Mouse (Mus musculus) heart, embryonic 14.5 days (tissue): ENCODE results near the gene Thnsl1. TPM values are rescaled to one million over a fixed set of nuclear protein-coding genes. Genes with fewer than 3 reads are reported as not detected.

ENCODE experiments used
- ATAC-seq: fragments of 200-750 bp; cut with Nextera tagmentation; 2 replicates; pipeline ENCODE4 v1.8.0; 2017; ENCODE audit warnings: low read depth, moderate TSS enrichment; ENCODE audit not compliant: insufficient number of reproducible peaks, insufficient read depth, low FRiP score
- H3K27ac ChIP-seq, 2 experiments: fragments of 200-500 bp in 1 of 2; fragments of 300-500 bp in 1 of 2; sonication (generic) in 1 of 2; replicated peaks in 1 of 2; 2 replicates each; pipeline ENCODE4 v1.5.1; 2012 to 2014; ENCODE audit warnings: low read depth in 2 of 2, low read length in 2 of 2, control low read depth in 1 of 2, mild to moderate bottlenecking in 1 of 2, mixed read lengths in 1 of 2; ENCODE audit not compliant: control insufficient read depth in 1 of 2, insufficient read depth in 1 of 2
- H3K27me3 ChIP-seq: fragments of 300-500 bp; sonication (generic); 2 replicates; pipeline ENCODE4 v1.6.1; 2014; ENCODE audit warnings: mild to moderate bottlenecking, low read length, control low read depth; ENCODE audit not compliant: control insufficient read depth, insufficient read depth
- H3K36me3 ChIP-seq: fragments of 300-500 bp; sonication (generic); 2 replicates; pipeline ENCODE4 v1.6.1; 2014; ENCODE audit warnings: mild to moderate bottlenecking, control low read depth, low read length, mixed read lengths; ENCODE audit not compliant: control insufficient read depth, insufficient read depth
- H3K4me1 ChIP-seq, 2 experiments: fragments of 200-500 bp in 1 of 2; fragments of 300-500 bp in 1 of 2; sonication (generic) in 1 of 2; 2 replicates each; pipeline ENCODE4 v1.6.1; 2012 to 2014; ENCODE audit warnings: low read length in 2 of 2, control low read depth in 1 of 2, mixed read lengths in 1 of 2; ENCODE audit not compliant: control insufficient read depth in 2 of 2, insufficient read depth in 2 of 2
- H3K4me2 ChIP-seq: fragments of 300-500 bp; sonication (generic); 2 replicates; pipeline ENCODE4 v1.6.1; 2014; ENCODE audit warnings: mild to moderate bottlenecking, low read length
- H3K4me3 ChIP-seq, 2 experiments: fragments of 200-500 bp in 1 of 2; fragments of 300-500 bp in 1 of 2; sonication (generic) in 1 of 2; 2 replicates each; pipeline ENCODE4 v1.5.1; 2012 to 2014; ENCODE audit warnings: low read length in 2 of 2, mild to moderate bottlenecking in 2 of 2, control low read depth in 1 of 2, low read depth in 1 of 2, moderate library complexity in 1 of 2; ENCODE audit not compliant: control insufficient read depth in 1 of 2, insufficient read depth in 1 of 2
- H3K9ac ChIP-seq: fragments of 300-500 bp; sonication (generic); 2 replicates; pipeline ENCODE4 v1.6.1; 2014; ENCODE audit warnings: mild to moderate bottlenecking, low read length
- H3K9me3 ChIP-seq: fragments of 300-500 bp; sonication (generic); 2 replicates; pipeline ENCODE4 v1.6.1; 2016; ENCODE audit warnings: low read length, control low read depth; ENCODE audit not compliant: control insufficient read depth
- WGBS: fragments of 180-500 bp; shearing (Covaris S2); extraction: QIAGEN DNeasy Blood & Tissue Kit; methylation state at CpG from one replicate; pipeline ENCODE4 v1.1.7; 2014; 5-methylcytosine and 5-hydroxymethylcytosine counted together
- polyA plus RNA-seq: library from polyadenylated mRNA; unstranded; fragments of >200 nt; fragmentation: Nextera tagmentation; extraction: Ambion mirVana; gene quantifications from 2 replicates; pipeline ENCODE4 v1.2.1, GENCODE M21; 2014

Gene Thnsl1
- polyA plus RNA-seq, 1 experiment from 2014 or later: 8.5 TPM

DNA sequence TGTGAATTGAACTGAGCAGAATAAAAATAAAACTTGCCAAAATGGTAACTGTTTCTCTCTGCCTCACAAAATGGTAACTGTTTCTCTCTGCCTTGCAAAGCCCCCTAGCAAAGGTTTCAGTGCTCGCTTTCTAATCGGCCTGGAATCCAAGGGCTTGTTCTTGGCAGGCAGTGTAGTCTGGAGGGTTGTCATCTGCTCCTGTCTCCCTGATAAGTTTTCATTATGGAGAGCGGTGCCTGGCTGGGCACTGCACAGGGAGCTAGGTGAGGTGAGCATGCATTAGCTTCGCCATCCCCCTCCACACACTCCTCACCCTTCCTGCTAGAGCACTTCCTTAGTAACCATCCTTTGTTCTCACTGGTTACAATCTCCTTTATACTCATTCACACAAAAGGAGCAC is 54.5 kb downstream of the Thnsl1 start:
- 14% methylated on average over 4 of the region's 4 CpGs for WGBS
- H3K4me2 ChIP-seq: no peak overlapping the region
- H3K27ac ChIP-seq: no peak overlapping the region
- no peak overlapping the region for H3K4me3 ChIP-seq
- peaks cover 12 to 14% of the 10 kb centered on the region in 2 experiments for H3K4me1 ChIP-seq
- no peaks in the 10 kb centered on the region for H3K27me3 ChIP-seq
- H3K9me3 ChIP-seq: no peaks in the 10 kb centered on the region
- no peak overlapping the region for H3K9ac ChIP-seq
- no peak for ATAC-seq
- no peaks in the 10 kb centered on the region for H3K36me3 ChIP-seq

DNA sequence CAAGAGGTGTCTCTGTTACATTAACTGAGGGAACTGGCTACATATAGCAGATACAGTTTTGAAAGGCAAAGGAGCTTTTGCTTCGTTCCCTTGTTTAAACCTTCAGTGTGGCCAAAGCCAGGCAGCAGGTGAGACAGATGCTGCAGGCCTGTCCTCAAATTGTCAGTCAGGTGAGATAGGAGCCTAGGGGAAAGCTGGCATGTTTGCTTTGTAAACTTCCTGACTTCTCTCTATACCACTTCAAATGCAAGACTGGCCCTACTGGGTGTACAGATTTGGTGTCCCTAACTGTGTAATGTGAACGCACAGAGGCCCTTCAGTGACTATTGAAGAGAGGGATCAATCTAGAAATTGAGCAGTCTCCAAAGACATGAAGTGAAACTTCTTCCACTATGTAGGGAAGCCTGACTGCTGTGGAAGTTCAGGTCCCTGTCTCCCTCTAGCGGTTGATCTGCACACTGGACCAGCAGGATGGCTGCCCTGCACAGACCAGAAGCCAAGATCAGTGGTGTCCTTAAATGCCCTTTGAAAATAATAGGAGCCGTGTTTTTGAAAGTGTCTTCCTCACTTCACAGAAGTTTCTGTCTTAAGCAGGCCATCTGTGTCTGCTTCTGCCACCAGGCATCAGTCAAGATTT is 56.0 kb downstream of the Thnsl1 start:
- no peak overlapping the region for H3K9ac ChIP-seq
- H3K4me2 ChIP-seq: no peak overlapping the region
- no peak overlapping the region for H3K4me3 ChIP-seq
- H3K36me3 ChIP-seq: no peaks in the 10 kb centered on the region
- H3K27me3 ChIP-seq: no peaks in the 10 kb centered on the region
- no peak overlapping the region for H3K27ac ChIP-seq
- 17% methylated on average over 4 of the region's 4 CpGs for WGBS
- H3K4me1 ChIP-seq: peaks cover 12 to 14% of the 10 kb centered on the region in 2 experiments
- peak; percentile 70; the same call in 1 of the 2 replicates for ATAC-seq
- H3K9me3 ChIP-seq: no peaks in the 10 kb centered on the region

DNA sequence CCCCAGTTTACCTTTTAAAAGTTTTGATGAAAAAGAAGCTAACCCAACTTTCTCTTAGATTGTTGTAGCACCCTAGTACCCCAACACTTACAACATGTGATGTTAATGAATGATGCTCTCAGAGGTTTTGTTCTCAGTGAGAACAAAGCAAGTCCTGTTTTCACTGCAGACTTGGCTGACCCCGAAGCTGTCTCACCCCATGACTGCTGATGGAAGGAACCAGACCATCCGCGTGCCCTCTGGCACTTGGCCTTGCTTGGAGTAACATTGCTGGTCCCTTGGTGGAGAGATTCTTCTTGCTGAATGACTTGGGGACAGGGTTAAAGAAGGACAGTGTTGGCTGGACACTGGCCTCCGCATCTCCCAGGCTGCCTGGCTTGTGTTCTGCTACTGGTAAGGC is 58.5 kb downstream of the Thnsl1 start:
- H3K9ac ChIP-seq: no peak overlapping the region
- H3K4me2 ChIP-seq: no peak overlapping the region
- no peak for ATAC-seq
- H3K4me1 ChIP-seq: peaks cover 12 to 14% of the 10 kb centered on the region in 2 experiments
- H3K27me3 ChIP-seq: no peaks in the 10 kb centered on the region
- no peaks in the 10 kb centered on the region for H3K9me3 ChIP-seq
- no peak overlapping the region for H3K4me3 ChIP-seq
- no peak overlapping the region for H3K27ac ChIP-seq
- WGBS: 79% methylated on average over 4 of the region's 4 CpGs
- no peaks in the 10 kb centered on the region for H3K36me3 ChIP-seq

Other genes starting within 250 kb of the Thnsl1 start
- gene Arhgap21, start 236.8 kb upstream of the Thnsl1 start, polyA plus RNA-seq: 27.4 and 28.0 TPM in 2 replicates
- gene Enkur, start 359 bp upstream of the Thnsl1 start, polyA plus RNA-seq: 2.1 and 2.3 TPM in 2 replicates
- gene Gpr158, start 161.8 kb downstream of the Thnsl1 start, polyA plus RNA-seq: 0.14 TPM in 1 of 2 replicates, not detected in the other